Mouse (Mus musculus) MEL (cell line): ENCODE measurements at regions not wholly inside any gene's neighbourhood (a gene's known extent, or its start where the extent isn't known, plus 50 kb on each side); places are given as distances from the start of the nearest gene placed in this dataset.

ENCODE experiments used
- CHD1 ChIP-seq: IDR thresholded peaks from 2 replicates; pipeline ENCODE4 v1.6.1; 2012; ENCODE audit warnings: low read depth, mild to moderate bottlenecking, inconsistent platforms, low read length, improper control_type of control experiment
- CTCF ChIP-seq, 3 experiments: IDR thresholded peaks in 2 of 3; conservative IDR thresholded peaks in 1 of 3; 2 replicates each; pipeline ENCODE4 v1.5.1; 2011 to 2012; ENCODE audit warnings: low read length in 3 of 3, low read depth in 2 of 3, mild to moderate bottlenecking in 2 of 3, improper control_type of control experiment in 1 of 3, inconsistent platforms in 1 of 3, mixed read lengths in 1 of 3, moderate library complexity in 1 of 3; ENCODE audit not compliant: control insufficient read depth in 1 of 3, insufficient read depth in 1 of 3, poor library complexity in 1 of 3, severe bottlenecking in 1 of 3
- E2F4 ChIP-seq: IDR thresholded peaks from 2 replicates; pipeline ENCODE4 v1.6.1; 2011; ENCODE audit warnings: low read depth, low read length, improper control_type of control experiment, borderline replicate concordance
- EP300 ChIP-seq, 2 experiments: IDR thresholded peaks; 2 replicates each; pipeline ENCODE4 v1.6.1; 2011; ENCODE audit warnings: improper control_type of control experiment in 2 of 2, low read length in 2 of 2, low read depth in 1 of 2, mild to moderate bottlenecking in 1 of 2
- ETS1 ChIP-seq: IDR thresholded peaks from 2 replicates; pipeline ENCODE4 v1.6.1; 2012; ENCODE audit warnings: low read depth, mild to moderate bottlenecking, inconsistent platforms, low read length, improper control_type of control experiment, moderate library complexity
- MAX ChIP-seq: IDR thresholded peaks from 2 replicates; pipeline ENCODE4 v1.6.1; 2011; ENCODE audit warnings: low read length, improper control_type of control experiment
- MAZ ChIP-seq: IDR thresholded peaks from 2 replicates; pipeline ENCODE4 v1.6.1; 2012; ENCODE audit warnings: low read depth, mild to moderate bottlenecking, inconsistent platforms, low read length, improper control_type of control experiment
- NELFE ChIP-seq: IDR thresholded peaks from 2 replicates; pipeline ENCODE4 v1.6.1; 2011; ENCODE audit warnings: low read depth, low read length, improper control_type of control experiment
- POLR2A ChIP-seq, 2 experiments: IDR thresholded peaks; 2 replicates each; pipeline ENCODE4 v1.6.1; 2011 to 2012; ENCODE audit warnings: low read length in 2 of 2, mild to moderate bottlenecking in 2 of 2, control low read depth in 1 of 2, improper control_type of control experiment in 1 of 2, low read depth in 1 of 2, moderate library complexity in 1 of 2; ENCODE audit not compliant: control insufficient read depth in 1 of 2, insufficient read depth in 1 of 2, poor library complexity in 1 of 2
- TAL1 ChIP-seq: IDR thresholded peaks from 2 replicates; pipeline ENCODE4 v1.6.1; 2012; ENCODE audit warnings: mild to moderate bottlenecking, inconsistent platforms, low read length, moderate library complexity, mixed read lengths
- USF2 ChIP-seq, 2 experiments: IDR thresholded peaks; 2 replicates each; pipeline ENCODE4 v1.6.1; 2011 to 2012; ENCODE audit warnings: improper control_type of control experiment in 2 of 2, low read length in 2 of 2, borderline replicate concordance in 1 of 2, inconsistent platforms in 1 of 2, low read depth in 1 of 2, mild to moderate bottlenecking in 1 of 2; ENCODE audit not compliant: insufficient read depth in 1 of 2
- ZNF384 ChIP-seq: IDR thresholded peaks from 2 replicates; pipeline ENCODE4 v1.6.1; 2012; ENCODE audit warnings: low read depth, mild to moderate bottlenecking, inconsistent platforms, low read length, improper control_type of control experiment

- no peak for TF ChIP-seq POLR2A (IDR thresholded peaks at IDR 0.05; ENCODE audit: control insufficient read depth in 1 of 2, insufficient read depth in 1 of 2, low read depth in 1 of 2, low read length in 2 of 2, poor library complexity in 1 of 2)
- no peak for TF ChIP-seq ZNF384
- TF ChIP-seq NELFE: no peak
- no peak for TF ChIP-seq MAX
- no peak for TF ChIP-seq CTCF (IDR thresholded peaks at IDR 0.05 in 2 of 3, conservative IDR thresholded peaks at IDR 0.05 in 1 of 3; ENCODE audit: control insufficient read depth in 1 of 3, insufficient read depth in 1 of 3, low read depth in 2 of 3, low read length in 3 of 3, poor library complexity in 1 of 3, severe bottlenecking in 1 of 3)
- TF ChIP-seq TAL1: no peak
- TF ChIP-seq MAZ: no peak
- TF ChIP-seq USF2 (IDR thresholded peaks at IDR 0.05; ENCODE audit: borderline replicate concordance in 1 of 2, insufficient read depth in 1 of 2, low read depth in 1 of 2, low read length in 2 of 2): no peak
- TF ChIP-seq E2F4: no peak
- TF ChIP-seq EP300 (IDR thresholded peaks at IDR 0.05; ENCODE audit: low read depth in 1 of 2, low read length in 2 of 2): no peak
- no peak for TF ChIP-seq CHD1
- no peak for TF ChIP-seq ETS1
Measured at GRCm38 (mm10) chr17:62230939-62231338, 650.2 kb downstream of the Efna5 start.
